Mouse (Mus musculus) 416B (cell line): ENCODE measurements around the gene Hltf.
A peak's percentile ranks its signal among the peaks of the same experiment; 100 is the strongest.
"Not testable (repeated sequence)": the region's sequence is repeated elsewhere in the genome, so short reads cannot be mapped to it uniquely, and the experiment has no call there.

Source experiments
- DNase-seq: peaks from one replicate; pipeline ENCODE4 v3.0.0; 2011; ENCODE audit warnings: low read depth

Gene Hltf

GRCm38 (mm10) chr3:20057306-20058196 lies at the start of gene Hltf:
Gene Hltf (plus strand): TSS chr3:20057811.
- DNase-seq, result peak; percentile 97

DNA sequence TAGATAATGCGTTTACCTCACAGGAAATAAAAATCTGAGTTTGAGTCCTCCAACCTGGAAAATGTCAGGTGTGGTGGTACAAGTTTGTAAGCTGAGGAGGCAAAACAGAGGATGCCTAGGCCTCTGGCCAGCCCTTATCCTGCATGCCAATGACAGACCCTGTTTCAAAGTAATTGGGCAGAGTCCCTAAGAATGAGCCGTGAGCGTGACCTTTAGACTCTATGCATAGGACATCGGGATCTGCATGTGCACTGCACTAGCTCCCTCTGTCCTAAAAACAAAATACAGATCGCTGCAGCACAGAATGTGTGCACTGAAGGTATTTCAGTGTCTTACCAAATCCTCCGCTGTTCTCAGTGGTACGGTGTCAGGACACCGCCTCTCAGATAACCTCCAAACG lies 47.1 kb upstream of the Hltf start:
- DNase-seq, result no peak

DNA sequence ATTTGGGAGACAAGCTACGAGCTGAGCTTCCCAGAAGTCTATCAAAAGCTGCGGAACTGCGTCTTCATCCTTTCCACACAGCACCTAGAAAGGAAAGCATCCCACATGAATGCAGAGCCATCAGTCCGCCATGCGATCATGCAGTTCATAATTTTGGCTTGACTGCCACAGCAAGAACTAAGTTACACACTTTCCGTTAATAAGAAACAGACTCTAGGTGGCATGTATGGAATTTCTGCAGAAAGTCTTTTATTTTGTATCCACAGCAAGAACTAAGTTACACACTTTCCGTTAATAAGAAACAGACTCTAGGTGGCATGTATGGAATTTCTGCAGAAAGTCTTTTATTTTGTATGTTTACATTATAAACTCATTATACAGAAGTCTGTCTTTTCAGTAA lies 46.7 kb upstream of the Hltf start:
- not testable (repeated sequence) for DNase-seq

DNA sequence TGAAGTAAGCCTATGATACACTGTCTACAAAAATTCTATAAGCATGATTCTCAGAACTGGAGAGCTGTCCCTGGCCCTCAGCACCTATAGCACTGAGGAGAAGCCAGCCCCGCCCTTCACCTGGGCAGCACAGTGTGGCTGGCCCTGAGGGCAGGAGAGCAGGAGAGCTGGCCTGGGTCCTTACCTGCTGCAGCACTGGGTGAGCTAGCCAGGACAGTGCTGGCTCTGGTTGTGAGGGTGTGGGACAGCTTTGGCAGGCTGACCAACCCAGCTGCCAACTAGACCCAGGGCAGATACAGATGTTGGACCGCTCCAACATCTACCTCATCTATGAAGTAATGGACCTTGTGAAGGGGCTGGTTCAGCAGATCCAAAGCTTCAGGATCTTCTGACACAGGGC lies 43.2 kb upstream of the Hltf start:
- no peak for DNase-seq

DNA sequence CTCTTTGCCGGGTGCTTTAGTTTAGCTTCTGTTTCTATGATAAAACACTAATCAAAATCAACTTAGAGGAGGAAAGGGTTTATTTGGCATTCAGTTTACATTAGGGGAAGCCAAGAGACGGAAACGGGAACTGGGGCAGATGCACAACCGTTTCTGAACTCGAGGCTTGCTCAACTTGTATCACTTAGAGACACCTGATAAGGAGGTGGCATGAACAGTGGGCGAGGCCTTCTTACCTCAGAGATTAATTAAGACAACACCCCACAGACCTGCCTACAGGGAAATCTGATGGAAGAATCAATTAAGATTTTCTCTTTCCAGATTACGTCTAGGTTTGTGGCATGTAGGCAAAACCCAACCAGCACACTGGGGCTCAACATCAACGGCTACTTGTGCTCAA lies 39.5 kb upstream of the Hltf start:
- DNase-seq, result no peak

DNA sequence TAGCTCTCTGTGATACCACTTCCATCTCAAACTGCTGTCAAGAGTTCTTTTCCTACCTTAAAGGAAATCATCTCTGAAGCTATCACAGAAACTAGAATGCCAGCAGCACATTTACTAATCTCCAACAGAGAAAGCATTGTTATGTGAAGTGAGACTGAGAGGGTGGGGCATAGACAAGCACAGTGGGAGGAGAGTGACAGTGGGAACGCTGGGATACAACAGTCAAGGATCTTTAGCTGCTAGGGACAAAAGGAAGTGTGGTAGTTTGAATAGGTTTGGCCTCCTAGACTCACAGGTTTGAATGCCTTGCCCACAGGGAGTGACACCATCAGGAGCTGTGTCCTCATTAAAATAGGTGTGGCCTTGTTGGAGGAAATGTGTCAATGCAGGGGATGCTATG lies 33.8 kb upstream of the Hltf start:
- DNase-seq, result no peak

GRCm38 (mm10) chr3:20026481-20026880 lies 31.1 kb upstream of the Hltf start:
- DNase-seq, result peak; percentile 63

DNA sequence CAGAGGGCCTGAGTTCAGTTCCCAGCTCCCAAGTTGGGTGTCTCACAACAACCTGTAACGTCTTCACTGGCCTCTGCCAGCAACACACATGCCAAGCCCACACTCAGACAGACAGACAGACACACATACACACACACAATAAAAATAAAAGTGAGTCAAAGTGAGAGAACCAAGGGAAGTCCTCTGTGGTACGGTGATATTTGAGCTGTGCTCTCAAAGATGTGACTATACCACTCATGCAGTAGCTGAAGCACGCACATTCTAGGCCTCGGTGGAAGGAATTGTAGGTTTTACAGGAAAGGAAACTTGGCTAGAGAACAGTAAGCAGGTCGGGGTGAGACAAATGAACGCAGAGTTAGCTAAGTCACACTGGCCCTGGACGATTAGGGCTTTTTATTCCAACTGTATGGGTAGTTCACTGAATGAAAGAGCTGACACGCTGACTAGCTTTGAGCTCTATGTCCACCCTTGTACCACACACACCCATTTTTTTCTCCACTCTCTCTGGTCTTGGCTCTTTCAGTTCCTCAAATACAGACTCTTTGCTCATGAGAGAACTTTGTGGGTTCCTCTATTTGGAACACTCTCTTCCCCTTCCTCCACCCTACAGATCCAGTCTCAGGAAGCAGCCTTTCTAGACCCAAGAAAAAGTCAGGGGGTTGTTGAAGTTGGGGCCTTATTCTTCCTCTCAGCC lies 30.5 kb upstream of the Hltf start:
- DNase-seq, result peak; percentile 52

DNA sequence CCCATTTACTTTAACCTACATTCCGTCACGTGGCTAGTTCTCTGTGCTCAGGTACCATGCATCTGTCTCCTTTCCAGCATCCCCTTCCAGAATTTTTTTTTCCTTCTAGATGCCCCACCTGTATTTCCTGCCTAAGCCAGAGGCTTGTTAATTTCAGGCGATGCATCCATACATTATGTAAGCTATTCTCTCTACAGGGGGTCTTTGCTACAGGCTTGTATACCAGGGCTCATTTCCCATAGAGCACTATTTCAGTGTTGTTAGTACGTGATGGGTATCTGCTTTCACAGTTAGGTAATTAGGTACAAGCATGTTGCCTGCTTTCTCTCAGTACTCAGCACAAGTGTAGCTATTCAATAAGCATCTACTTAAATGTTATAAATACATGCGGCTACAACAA lies 29.8 kb upstream of the Hltf start:
- no peak for DNase-seq

DNA sequence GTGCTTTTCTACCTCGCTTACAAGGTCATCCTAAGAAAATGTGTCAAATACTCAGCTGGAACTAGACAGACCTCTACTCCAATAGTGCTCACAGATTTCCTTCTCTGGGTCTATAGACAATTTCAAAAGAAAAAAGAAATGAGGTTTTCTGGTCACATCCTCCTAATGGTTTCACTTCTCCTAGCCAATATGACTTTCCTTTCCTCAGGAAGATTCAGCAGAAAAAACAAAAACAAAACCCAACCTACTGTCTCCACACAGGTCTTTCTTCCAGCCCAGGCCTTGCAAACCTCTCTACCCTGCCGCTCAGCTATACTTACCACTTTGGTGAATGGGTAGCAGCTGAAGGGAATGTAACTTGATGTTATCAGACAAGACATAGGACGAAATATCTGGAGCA lies 29.0 kb upstream of the Hltf start:
- DNase-seq, result no peak

GRCm38 (mm10) chr3:20030807-20031206 lies 26.8 kb upstream of the Hltf start:
- DNase-seq, result peak; percentile 49

DNA sequence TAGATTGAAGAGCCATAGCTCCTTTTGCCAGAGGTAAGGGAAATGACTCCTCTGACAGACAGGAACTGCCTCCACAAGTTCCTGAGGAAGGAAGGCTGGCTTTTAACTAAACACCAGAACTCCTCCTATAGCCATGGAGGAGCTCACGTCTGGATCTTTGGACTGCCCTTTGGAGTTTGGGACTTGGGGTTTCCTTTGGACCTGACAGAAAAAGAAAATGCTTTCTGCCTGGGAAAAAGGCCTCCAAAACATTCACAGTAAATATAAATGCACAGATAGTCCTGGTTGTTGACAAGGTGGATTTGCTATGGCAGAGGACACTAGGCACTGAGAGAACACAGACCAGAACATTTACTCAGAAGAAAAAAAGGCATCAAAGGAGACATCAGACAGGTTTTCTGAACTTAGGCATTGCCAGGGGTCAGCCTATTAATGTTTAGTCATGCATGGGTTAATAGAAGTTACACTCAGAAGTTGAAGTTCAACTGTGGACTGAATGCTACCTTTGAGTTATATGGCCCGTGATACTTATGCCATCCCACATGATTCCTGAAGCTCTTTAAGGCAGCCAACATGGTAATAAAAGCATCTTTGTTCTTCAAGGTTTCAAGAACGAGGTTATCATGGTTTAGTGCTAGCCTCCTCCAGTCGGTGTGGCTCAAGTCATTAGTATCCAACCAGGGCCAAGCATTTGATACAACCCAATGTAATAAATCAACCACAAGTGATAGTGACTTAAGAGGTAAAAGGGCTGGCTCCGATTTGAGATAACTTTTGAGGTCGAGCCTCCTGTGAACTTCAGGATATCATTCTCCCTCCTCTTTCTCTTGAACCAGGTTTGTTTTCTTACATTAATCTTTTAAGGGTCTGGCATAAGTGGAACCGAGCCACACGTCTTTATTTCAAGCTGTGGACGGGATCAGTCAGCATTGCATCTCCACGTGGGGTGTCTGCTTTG lies 23.6 kb upstream of the Hltf start:
- peak; percentile 47 for DNase-seq

- peak; percentile 94 for DNase-seq
Observed at GRCm38 (mm10) chr3:20034719-20035404, 22.7 kb upstream of the Hltf start, which contains the start of gene Hps3. Gene Hps3 (minus strand): TSS chr3:20035315.

- DNase-seq, result no peak
Observed at GRCm38 (mm10) chr3:20036069-20036468, 21.5 kb upstream of the Hltf start.

- DNase-seq, result not testable (repeated sequence)
Observed at GRCm38 (mm10) chr3:20041461-20041860, 16.1 kb upstream of the Hltf start.

DNA sequence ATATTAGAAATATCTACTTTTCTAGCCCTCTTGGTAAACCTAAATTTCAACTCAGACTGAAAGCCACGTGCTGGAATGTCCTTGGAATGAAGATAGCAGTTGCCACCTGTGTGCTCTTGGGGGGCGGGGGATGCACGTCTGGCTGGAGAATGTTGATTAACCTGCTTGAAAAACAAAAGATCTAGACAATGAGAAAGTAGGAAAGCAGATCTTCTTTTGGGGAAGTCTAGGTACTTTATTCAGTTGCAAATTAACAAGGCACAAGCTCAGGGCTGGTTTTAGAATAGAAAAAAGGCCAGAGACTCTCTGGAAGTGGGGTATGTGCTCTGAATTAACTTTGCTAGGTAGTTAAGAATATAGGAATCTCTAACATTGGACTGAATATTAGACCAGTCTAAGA lies 12.9 kb upstream of the Hltf start:
- DNase-seq, result not testable (repeated sequence)

GRCm38 (mm10) chr3:20058197-20058541 lies 558 bp downstream of the Hltf start:
- no peak for DNase-seq

DNA sequence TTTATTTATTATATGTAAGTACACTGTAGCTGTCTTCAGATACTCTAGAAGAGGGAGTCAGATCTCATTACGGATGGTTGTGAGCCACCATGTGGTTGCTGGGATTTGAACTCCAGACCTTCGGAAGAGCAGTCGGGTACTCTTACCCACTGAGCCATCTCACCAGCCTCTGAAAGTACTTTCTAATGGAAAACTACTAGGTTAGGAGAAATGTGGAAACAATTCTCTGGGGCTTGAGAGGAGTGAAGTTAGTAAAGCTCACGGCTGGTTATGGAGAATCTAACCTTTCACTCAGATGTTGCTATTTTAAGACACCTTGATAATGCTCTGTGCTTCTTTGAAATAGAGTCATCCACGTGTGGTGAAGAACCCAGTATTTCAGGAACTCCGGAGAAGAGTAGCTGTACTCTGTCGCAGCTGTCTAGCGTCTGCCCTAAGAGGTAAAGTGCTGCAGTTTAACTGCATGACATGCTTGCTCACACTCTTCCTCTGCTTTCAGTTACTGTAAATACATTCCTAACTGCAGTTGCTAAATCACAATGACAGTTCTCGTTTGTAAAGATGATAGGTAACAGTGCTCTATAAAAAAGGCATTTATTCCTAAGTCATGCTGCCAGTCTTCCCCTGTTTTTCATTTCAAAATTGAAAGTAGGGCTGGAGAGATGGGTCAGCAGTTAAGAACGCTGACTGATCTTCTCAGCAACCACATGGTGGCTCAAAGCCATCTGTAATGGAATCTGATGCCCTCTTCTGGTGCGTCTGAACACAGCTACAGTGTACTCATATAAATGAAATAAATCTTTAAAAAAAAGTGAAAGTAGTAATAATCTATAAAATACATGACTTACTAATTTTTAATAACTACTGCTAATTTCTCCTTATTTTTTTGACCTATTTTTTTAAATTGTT lies 18.8 kb downstream of the Hltf start:
- DNase-seq, result peak; percentile 65

DNA sequence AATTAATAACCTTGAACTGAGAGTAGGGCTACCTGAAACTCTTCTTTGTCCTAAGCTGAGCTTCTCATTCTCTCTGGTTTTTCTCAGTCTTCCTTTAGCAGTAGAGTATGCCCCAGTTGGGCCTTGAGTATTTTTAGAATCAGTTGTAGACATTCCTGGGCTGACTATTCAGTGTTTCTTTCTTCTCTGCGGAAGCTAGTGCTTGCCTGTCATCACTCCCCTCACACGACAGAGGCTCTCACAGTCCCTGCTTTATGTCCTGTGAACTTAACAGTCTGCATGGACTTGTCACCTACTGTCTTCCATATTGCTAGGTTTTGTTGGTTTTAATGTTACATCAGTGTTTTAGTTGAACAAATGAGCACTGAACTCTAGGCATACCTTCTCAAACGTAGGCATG lies 24.6 kb downstream of the Hltf start:
- DNase-seq, result no peak

GRCm38 (mm10) chr3:20103830-20104229 lies 46.2 kb downstream of the Hltf start:
- DNase-seq, result peak; percentile 32

GRCm38 (mm10) chr3:20104318-20104717 lies 46.7 kb downstream of the Hltf start:
- DNase-seq, result peak; percentile 41
